Mouse (Mus musculus): ENCODE measurements around the gene Atl1.

Atl1 gene

DNA sequence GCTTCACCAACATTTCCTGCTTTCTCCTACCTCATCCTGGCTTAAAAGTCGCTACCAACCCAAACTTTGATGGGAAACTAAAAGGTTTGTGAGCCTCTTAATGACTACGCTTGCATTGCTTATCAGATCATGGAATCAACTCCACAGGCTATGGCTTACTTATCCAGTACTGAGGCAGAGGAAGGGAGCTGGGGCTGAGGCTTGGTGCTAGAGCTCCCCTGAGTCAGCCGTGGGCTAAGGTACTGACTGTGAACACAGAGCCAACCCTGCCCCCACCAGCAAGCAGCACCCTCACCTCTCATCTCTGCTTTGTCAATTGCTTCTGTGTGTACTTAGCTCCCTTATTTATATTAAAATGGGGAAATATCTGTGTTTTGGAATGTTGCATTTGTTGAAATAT, 55.1 kb downstream of the Atl1 start:
- no peak for DNase-seq

DNA sequence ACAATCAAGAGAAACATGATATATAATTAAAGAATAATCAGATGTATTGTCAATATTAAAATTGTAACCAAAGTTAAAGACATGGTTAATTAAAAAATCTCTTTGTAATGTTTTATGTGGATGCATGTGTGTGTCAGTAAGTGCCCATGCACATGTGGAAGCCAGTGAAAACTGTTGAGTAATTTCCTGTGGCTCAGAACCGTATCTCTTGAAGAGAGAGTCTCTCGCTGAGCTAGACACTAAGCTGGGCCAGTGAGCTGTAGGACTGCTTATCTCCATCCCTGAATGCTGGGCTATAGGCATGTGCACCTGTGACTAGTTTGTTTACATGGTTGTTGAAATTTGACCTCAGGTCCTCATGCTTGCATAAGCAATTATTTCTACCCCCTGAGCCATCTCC, 65.0 kb downstream of the Atl1 start:
- no peak for DNase-seq

DNA sequence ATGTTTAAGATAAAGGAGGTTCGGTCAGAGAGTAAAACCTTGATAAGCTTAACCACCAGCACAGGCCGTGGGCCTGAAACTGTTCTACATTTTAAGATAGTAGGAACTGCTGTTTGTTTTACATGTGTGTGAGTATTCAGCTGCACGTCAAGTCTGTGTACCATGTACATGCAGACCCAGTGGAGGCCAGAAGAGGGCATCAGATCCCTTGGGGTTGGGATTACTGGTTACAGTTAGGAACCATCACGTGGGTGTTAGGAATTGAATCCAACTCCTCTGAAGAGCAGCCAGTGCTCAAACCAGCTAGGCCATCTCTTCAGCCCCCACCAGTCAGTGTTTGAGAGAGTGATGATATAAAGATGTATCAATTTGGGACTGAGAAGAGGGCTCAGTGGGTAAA, 70.1 kb downstream of the Atl1 start:
- DNase-seq, result peak; percentile 33

DNA sequence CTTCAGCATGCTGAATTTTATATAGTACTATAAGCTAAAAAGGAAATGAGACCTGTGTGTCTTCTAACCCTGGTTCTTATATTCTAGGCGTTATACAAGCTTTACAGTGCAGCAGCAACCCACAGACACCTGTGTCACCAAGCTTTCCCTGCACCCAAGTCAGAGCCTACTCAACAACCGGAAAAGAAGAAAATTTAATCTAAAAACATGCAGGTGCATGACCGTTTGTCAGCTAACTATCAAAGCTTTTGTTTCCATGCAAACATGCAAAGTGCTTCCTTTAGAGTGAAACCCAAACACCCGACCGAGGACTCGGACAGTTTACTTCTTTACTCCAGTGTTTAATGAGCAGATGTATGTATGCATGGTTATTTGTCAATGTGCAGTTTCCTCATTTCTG, 70.7 kb downstream of the Atl1 start:
- DNase-seq, result no peak

DNA sequence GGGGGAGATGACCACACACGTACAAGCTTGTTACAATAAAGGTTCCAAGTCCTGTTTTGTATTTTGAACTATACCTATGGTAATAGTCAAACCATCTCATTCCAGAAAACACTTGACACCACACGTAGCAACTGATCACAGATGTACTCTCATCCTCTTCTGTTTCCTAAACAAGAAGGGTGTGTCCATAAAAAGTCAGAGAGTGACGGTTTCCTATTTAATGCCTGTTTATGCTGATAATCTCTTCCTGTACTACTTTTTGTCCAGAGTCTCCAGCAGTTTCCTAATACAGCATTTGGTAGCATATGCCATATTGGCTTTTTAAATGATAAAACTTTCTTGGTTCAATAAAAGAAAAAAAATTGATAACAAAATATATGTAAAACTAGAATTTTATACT, 73.2 kb downstream of the Atl1 start:
- no peak for DNase-seq

DNA sequence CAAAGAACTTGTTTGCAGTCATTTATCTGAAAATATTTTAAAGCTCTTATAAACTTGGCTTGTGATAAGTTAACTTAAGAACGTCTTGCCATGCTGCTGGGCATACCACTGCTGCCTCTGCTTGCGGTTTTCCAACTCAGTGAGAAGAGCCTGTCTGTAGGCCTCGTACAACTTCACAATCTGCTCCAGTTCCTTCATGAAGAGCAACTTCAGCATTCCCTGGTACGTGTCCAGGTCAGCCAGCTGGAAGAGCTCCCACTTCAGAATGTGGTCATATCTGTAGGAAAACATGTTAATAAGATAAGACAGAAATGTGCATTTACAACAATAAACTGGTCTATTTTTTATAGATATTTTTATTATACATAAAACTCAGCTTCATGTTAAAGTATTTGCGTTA, 73.7 kb downstream of the Atl1 start:
- DNase-seq, result no peak

DNA sequence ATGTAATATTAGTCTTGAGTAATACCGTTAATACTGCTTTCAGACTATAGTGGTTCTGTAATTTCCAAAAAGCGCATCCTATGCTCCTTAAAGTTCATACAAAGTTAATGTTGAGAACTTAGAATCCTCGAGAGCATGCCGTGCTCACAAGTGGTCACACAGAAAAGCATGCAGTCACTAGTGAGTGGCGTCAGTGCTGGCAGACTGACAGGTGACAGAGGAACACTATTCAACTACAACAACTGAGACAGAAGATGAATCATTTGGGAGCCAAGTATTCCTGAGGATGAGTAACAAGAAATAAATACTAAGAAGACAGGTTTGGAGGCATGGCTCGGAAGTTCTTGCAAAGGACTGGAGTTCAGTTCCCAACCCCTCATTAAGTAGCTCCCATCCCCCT, 74.7 kb downstream of the Atl1 start:
- no peak for DNase-seq

DNA sequence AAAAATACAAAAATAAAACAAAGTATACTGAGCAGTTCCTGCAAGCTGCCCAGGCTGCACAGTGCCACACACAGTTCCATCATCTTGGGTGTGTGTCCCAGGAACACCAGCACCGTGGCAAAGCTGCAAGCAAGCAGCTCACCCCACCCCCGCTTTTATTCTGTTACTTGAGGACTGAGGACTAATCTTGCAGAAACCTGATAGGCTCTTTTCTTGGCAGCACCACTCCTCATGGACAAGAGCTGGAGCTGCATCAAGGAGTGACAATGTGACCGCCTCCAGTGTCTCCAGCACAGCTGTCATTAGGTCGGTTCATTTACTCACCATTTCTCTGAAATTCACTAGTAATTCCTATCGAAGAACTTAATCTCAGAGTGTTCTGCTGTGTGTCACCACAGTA, 75.7 kb downstream of the Atl1 start:
- DNase-seq, result no peak

DNA sequence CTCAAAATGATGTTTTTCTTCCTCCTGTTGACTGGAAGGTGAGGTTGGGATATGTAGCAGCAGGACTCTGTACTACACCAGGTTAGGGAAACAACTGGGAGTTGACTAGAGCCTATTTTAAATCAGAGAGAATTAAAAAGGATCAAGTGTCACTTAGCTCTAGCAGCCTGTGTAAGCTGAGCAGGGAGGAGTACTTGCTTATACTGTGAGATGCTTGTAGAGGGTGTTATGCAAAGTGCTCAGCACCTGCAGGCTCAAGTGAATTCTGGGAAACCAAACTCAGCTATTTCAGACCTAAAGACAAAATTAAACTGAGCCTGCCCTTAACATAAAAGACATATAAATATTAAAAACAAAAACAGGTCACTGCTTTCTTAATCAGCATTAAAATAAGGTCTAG, 81.3 kb downstream of the Atl1 start:
- no peak for DNase-seq

DNA sequence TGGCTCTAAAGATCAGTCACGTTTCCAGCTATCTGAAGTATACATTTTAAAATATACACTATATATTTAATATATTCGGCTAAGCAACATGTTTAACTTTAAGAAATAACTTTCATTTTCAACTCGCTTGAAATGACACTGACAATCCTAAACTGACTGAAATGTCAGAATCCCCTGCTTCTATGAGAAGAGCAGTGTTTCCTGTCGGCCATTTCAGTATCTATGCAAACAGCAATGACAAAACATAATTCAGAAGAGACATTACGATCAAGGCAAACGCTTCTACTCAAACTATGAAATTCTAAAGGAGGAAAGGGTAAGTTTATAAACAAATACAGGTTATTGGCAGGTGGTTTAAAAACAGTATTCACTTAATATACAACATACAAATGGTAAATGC, 84.3 kb downstream of the Atl1 start:
- DNase-seq, result no peak

DNA sequence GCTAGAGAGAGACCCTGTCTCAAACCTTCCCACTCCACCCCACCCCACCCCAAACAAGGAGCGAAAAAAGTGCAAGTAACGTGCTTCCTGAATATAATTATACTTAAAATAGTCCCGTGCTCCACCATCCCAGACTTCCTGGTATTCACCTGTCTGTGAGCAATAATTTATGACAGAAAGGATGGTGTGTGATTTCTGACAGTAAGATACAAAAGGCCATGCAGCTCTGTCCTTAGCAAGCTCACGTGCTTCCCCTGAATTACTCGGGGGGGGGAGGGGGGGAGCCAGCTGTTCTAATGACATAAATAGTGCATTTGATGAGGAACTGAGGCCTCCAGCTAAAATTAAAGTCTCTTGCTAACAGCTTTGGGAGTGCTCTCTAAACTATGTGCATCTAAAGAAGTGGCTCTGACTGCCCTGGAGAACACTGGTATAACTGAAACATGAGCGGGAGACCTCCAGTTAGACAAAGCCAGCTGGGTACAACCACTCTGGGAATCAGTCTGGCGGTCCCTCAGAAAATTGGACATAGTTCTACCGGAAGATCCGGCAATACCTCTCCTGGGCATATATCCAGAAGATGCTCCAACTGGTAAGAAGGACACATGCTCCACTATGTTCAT, 85.1 kb downstream of the Atl1 start:
- DNase-seq, result no peak

DNA sequence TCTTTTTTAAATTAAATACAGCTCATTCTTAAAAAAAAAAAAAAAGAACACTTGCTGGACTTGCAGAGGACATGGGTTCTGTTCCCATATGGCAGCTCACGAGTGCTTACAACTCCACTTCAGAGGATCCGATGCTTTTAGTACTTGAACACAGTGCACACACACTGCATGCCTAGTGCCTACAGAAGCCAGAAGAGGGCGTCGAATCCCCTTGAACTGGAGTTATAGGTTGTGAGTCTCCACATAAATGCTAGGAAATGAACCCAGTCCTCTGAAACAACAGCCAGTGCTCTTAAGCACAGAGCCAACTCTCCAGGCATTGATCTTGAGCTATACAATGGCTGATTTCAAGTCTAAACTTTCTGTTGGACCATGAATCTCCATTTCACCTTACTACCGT, 90.5 kb downstream of the Atl1 start:
- no peak for DNase-seq

DNA sequence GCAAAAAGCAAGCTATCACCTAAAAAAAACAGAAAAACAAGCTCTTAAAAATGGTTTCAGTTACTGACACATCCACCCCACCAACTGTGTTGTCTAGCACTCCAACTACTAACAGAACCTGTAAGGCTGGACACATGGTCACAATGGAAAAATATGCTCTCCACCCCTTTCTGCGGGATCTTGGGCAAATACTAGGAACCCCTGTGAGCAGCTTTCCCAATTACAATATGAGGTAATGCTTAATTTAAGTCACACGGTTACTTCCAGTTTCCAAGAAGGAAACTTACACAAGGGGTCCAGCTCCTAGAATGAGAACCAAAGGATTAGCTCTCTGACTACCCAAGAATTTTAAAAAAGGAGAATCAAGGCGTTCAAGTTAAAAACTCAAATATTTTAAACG, 93.1 kb downstream of the Atl1 start:
- DNase-seq, result no peak

DNA sequence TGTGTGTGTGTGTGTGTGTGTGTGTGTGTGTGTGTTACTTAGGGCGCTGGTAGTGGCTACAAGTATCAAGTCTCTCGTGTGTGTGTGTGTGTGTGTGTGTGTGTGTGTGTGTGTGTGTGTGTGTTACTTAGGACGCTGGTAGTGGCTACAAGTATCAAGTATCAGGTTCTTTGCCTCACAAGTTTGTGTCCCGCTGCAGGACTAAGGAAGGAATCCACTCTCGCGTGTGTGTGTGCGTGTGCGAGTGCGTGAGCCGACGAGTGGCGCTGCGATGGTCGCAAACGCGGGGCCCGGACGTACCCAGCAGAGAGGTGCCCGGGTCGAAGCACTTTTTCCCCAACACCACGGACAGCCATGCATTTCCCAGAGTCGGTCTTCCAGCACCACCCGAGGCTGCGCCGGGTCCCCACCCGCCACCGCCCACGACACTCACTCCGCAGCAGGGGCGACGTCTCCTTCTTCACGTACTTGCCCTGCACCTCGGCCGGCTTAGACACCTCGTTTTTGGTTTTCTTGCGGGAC, 93.9 kb downstream of the Atl1 start:
- DNase-seq, result no peak

DNA sequence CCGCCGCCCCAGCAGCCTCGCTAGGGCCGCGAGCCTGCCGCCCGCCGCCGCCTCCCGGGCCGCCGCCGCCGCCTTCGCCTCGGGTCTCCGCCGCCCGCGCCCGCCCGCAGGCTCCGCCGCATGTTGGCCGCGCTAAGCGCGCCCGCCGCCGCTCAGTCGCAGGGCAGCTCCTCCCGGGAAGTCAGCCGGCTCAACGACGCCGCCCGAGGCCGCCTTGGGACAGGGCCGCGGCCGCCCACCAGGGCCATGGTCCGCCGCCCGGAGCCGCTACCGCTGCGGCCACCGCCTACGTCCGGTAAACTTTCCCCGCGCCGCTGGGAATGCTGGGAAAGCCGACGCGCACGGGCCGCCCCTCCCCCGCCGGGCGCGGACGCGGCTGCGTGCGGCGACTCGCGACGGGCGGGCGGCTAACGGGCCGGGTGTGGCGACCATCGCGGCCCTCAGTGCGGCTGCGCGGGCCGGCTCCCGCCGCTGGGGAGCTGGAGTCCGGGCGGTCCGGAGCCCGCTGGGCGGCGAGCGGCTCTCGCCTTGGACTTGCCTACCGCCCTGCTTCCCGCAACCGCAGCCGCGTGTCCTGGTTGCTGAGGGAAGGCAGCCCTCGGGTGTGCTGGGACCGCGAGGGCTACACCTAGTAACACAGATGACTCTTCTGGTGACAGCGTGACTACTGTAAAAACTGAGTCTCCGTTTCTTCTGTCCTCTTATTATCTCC, 94.5 kb downstream of the Atl1 start, which contains the start of gene Sav1:
Gene Sav1 (minus strand): TSS at position 217 of the 712 bp plus-strand sequence.
- DNase-seq, result peak; percentile 85

DNA sequence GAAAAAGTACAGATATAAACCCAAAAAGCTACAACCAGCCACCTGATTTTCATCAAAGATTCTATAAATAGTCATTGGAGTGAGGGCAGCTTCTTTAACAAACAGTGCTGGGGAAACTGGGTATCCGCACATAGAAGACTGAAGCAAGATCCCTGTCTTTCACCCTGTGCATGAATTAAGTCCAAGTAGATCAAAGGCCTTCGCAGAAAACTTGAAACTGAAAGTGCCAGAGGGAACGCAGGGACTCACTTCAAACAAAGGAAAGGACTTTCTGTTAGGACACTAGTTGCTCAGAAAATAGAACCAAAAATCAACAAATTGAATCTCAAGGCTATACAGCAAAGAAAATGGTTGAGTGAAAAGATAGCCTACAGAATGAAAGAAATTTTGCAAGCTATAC, 103.0 kb downstream of the Atl1 start:
- DNase-seq, result no peak

DNA sequence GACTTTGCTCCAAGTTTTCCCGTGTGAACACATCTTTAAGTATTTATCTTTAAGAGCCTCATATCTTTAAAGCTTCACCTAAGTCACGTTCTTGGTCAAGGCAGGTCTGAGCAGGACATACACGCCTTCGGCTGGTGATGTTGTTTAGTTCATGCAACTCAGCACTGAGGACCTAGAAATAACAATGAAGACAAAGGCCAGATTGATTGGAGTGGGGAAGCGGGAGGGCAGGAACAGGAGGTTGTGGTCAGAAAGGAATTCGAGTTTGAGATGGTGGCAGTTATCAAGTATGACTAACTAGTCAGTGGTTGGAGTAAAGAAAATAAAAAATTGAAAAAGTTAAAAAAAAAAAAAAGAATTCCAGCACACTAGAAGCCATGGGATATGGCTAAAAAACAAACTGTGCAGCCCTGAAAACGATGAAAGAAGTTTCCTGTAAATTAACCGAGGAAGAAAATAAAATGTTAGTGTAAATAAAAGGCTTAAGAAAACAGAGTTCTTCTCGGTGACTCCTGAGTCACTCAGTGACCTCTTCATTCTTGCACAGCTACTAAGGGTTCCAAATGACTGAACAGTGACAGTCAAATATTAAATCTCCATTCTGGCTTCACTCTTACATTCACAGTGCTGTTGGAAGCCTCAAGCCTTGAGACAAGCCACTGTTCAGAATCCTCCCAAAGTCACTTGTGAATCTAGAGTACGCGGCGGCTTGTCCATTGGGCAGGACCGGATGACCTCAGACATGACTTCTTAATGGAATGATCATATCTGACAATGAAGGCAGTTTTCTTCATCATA, 106.0 kb downstream of the Atl1 start:
- DNase-seq, result no peak

DNA sequence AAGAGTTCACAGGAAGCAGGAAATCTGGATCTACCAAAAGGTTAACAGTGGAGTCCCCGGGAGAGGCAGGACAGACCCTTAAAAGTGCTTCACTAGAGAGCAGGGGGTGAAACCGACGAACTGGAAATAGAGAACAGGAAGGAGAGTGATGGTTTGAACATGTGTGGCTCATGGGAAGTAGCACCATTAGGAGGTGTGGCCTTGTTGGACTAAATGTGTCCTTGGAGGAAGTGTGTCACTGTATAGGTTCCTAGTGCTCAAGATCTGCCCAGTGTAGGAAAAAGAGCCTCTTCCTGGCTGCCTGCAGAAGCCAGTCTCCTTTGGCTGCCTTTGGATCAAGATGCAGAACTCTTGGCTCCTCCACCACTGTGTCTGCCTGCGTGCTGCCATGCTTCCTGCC, 112.7 kb downstream of the Atl1 start:
- DNase-seq, result no peak

DNA sequence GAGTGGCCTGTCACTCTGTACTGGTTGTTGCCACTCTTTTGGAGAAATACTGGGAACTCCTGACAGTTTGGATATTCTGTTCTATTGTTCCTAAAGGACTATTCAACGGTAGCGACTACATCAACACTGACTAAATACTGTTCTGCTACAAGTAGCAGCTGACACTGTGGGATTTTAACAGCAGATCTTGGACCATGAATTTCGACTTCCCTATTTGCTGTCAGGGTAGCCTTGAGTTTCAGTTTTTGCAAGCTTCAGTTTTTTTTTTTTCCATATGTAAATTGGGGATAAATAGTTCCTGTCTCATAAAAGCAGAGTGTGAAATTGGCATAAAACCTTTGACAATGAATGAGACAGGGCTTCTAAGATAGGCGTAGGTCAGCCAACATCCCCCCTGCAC, 117.9 kb downstream of the Atl1 start:
- DNase-seq, result no peak

DNA sequence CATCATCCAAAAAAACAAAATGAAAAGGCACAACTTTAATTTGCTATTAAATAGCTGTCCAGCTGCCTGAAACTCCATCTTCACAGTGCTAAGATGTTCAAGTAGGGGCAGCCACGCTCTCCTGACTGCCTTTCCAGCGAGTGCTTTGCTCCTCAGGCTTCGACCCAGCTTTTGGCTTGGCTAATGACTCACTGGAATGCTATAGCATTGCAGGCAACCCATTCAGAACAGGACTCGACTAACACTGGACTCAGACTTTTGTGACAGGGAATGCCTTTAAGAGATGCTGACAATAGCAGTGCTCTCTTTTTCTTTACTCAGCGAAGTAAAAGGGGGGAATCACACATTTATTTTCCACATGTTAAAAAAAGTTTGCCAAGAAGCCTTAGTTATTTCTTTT, 119.3 kb downstream of the Atl1 start:
- no peak for DNase-seq

DNA sequence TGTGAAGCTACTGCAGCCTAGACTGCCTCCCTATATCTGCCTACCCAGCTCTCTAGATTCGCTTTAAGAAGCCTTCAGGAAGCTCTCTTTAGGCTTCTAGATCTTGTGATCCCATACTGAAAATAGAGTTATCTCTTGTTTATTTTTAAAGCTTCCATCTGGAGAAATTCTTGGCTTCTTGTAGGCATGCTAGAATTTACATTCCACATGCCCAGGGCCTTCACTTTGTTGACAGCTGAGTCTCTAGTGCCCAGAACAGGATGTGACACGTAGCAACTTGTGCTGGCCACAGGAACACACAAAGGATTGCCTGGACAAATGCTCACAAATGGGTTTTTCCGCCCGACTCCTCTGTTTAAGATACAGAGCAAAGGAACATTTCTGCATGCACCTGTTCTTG, 123.5 kb downstream of the Atl1 start:
- no peak for DNase-seq
